Mouse (Mus musculus): ENCODE data around the gene Pramel1.
"Not testable (repeated sequence)": the region's sequence is repeated elsewhere in the genome, so short reads cannot be mapped to it uniquely, and the experiment has no call there.

Gene Pramel1

DNA sequence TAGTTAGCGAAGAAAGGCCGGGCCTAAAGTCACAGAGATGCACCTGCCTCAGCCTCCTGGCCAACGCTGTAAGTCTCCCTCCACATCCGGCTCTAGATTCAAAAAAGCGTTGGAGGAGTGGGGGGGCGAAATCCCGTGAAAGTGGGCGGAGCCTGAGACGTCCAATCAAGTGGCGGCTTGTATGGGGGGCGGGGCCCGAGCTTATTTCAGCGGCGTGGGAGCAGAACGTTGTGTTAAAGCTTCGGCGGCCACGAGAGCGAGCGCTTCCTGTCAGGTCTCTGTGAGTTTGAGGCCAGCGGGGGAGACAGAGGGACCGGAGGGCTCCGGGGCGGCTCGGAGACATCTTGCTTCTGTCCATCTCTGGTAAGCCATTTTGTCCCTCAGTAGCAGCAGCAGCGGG is at the start of gene Pramel1:
TSS of gene Pramel1 (plus strand) at position 248 of the 400 bp plus-strand sequence.
- no peak for DNase-seq (ENCODE audit: low read depth, low spot score)

DNA sequence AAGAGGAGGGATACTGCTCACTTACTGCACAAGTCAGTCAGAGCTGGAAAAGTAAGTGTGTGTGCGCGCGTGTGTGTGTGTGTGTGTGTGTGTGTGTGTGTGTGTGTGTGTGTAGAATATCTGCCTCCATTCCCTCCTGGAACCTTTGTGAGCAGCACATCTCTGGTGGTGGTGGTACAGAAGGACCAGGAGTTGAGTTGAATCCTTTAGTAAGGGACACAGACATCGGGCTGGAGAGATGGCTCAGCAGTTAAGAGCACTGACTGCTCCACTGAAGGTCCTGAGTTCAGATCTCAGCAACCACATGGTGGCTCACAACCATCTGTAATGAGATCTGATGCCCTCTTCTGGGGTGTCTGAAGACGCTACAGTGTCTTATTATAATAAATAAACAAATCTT is 48.7 kb upstream of the Pramel1 start:
- not testable (repeated sequence) for DNase-seq (ENCODE audit: low read depth, low spot score)

DNA sequence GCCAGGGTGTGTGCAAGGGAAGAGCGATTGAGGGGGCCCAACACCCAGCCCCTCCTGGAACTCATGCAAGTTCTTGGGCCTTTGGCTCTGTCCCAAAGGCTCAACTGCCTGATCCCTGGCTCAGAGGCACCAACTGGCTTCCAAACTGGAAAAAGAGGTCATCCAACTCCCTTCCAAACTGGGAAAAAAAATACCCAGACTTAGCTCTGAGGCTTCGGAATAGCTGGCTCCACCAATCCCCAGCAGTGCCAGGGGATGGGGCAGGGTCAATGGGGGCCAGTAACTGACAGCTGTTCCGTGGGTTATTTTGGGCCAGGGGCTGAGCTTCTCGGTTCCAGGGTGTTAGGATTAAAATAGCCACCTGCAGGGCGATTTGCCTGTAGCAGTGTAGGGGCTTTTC is 45.5 kb upstream of the Pramel1 start:
- DNase-seq (ENCODE audit: low read depth, low spot score): no peak

GRCm38 (mm10) chr4:143349484-143349906 is 44.7 kb upstream of the Pramel1 start, which contains the start of gene Lrrc38:
Gene Lrrc38 (plus strand): TSS chr4:143349757.
- DNase-seq (ENCODE audit: low read depth, low spot score): no peak

GRCm38 (mm10) chr4:143350047-143351015 is 43.9 kb upstream of the Pramel1 start:
- DNase-seq (ENCODE audit: low read depth, low spot score): no peak

DNA sequence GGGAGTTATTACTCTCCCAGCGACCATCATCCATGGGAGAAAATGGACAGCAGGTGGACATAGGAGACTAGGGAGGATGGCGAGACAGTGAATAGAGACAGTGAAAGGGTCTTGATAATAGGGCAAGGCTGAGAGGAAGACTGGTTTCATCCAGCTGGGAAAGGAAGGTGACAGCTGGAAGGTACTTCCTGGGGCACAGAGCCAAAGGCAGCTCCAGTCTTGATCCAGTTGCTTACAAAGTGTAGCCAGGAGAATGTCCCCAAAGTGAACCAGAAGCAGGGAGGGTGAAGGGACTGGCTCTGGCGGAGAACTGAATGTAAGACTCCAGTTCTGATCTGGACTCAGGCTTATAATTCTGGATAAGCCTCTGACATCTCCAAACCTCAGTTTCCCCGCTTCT is 41.9 kb upstream of the Pramel1 start:
- DNase-seq (ENCODE audit: low read depth, low spot score): no peak

DNA sequence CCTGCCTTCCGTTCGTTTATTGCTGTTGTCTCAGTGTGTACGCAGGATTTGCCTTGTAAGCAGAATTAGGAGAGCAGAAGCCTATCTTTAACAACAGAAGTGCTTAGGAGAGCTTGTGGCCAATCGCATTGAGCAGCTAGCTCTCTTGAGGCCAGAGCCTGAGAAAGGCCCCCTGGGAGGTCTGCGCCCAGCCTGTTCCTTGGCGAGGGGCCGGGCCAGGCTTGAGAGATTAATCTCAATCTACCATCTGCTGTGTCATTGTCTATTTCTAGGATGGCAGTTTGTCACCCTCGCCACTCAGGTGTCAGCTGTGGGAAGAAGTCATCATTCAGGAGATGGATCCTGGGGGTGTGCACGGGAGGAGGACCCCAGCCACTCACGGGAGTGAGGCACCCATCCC is 32.7 kb upstream of the Pramel1 start:
- DNase-seq (ENCODE audit: low read depth, low spot score): no peak

GRCm38 (mm10) chr4:143366415-143367041 is 27.7 kb upstream of the Pramel1 start:
- DNase-seq (ENCODE audit: low read depth, low spot score): no peak

GRCm38 (mm10) chr4:143379480-143379879 is 14.7 kb upstream of the Pramel1 start:
- DNase-seq (ENCODE audit: low read depth, low spot score): no peak

DNA sequence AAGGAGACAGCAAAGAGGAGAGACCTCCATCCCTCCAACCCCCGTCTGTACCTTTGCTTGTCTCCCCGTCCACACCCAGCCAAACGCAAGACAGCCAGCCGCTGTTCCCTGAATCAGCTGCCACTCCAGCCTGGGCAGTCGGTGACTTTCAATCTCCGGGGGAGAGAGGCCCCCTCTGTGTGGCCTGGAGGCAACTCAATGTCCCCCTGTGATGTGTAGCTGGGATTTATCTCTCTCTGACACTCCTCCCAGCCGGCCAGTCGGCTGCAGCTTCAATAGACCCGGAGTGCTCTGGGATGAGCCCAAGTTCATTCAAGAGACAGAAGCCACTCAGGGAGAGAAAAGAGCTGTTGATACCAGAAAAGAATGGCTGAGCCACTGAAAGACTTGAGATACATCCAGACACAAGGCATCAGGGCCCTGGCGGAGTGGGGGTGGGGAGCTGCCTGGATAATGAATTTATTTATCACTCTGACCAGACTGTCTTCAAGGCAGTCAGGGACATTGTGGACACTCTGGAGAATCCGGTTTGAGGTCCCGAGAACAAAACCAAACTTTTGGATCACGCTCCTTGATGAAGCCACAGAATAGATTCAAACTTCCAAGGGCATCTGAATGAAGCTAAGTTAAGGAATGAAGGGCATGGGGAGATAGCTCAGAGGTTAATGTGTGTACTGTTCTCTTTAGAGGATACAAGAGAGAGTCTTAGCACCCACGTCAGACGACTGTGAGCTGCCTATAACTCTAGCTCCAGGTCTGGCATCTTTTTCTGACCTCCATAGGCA is 14.1 kb upstream of the Pramel1 start:
- DNase-seq (ENCODE audit: low read depth, low spot score): no peak

DNA sequence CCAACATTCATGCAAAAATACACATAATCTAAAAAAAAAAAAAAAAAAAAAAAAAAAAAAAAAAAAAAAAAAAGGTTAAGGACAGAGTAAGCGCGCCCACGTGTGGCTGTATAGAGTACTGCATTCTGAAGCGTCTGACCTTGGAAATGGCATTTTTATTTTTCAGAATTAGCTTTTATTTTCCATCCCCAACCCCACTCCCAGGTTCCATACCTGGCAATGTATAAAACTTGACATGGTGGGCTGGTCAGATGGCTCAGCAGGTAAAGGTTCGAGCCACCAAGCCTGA is 13.6 kb upstream of the Pramel1 start:
- no peak for DNase-seq (ENCODE audit: low read depth, low spot score)

GRCm38 (mm10) chr4:143382163-143382562 is 12.1 kb upstream of the Pramel1 start:
- no peak for DNase-seq (ENCODE audit: low read depth, low spot score)

GRCm38 (mm10) chr4:143383646-143384045 is 10.6 kb upstream of the Pramel1 start:
- no peak for DNase-seq (ENCODE audit: low read depth, low spot score)

DNA sequence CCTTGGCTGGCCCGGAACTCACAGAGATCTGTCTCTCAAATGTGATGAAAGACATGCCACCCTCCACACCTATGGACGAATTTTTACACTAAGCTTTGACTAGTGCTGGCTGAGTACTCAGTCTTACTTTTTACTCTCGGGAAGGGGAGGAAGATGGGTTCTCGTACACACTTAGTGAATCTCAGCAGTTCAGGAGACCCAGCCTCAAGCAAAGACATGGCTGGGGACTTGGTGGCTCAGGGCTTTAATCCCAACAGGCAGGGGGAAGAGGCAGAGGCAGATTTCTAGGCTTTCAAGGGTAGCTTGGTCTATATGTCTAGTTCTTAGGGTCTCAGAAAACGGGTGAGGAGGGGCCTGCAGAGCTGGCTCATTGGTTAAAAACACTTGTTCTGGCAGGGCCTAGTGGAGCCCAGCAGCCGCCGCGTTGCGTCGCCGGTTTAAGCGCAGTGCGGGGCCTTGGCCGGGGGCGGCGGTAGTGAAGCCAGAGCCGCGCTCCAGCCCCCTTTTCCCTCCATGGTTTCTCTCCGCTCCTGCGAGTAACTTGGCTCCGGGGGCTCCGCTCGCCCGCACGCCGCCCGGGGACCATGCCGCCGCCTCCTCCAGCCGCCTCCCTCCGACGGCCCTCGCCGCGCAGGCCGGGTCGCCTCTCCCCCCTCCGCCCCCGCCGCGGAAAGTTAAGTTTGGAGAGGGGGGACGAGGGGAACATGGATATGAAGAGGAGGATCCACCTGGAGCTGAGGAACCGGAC is 5.1 kb upstream of the Pramel1 start:
- DNase-seq (ENCODE audit: low read depth, low spot score): no peak

- DNase-seq (ENCODE audit: low read depth, low spot score): no peak
Observed at GRCm38 (mm10) chr4:143411566-143412218, 17.5 kb downstream of the Pramel1 start.

DNA sequence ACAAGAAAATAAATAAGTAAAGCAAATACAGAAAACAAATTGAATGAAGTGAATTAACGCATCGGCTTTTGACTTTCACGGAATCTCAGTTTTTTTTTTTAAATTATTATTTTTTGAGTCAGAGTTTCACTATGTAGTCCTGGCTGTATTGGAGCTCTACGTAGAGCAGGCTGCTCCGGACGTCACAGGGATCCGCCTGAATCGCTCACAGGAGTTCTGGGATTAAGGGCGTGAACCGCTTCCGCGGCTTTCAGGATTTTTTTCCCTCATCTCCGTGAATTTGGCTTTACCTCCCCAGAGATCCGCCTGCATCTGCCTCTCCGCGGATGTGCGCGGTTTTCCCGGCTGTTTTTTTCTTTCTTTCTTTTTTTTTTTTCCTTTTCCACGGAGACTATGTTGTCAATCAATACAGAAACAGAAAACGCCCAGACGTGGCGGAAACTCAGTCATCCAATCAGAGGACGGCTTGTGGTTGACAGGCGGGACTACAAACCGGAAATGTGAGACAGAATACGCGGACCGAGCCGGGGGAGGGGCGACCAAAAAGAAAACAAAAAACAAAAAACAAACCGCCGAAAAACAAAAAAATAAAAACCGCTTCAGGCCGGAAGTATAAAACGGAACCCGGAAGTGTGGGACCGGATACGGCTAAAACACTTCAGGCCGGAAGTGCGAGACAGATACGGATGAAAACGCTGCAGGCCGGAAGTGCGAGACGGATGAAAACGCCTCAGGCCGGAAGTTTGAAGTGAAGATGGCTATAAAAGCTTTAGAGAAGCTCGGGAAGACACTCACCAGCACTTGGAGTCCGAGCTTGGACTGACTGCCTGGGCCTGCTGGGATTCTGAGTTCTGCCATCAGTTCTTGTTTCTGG is 18.2 kb downstream of the Pramel1 start, which contains the start of gene Pramef8:
TSS of gene Pramef8 (plus strand) at position 208 of the 874 bp plus-strand sequence.
- peak; percentile 94 for DNase-seq (ENCODE audit: low read depth, low spot score)

GRCm38 (mm10) chr4:143413621-143414020 is 19.4 kb downstream of the Pramel1 start:
- DNase-seq (ENCODE audit: low read depth, low spot score): no peak

DNA sequence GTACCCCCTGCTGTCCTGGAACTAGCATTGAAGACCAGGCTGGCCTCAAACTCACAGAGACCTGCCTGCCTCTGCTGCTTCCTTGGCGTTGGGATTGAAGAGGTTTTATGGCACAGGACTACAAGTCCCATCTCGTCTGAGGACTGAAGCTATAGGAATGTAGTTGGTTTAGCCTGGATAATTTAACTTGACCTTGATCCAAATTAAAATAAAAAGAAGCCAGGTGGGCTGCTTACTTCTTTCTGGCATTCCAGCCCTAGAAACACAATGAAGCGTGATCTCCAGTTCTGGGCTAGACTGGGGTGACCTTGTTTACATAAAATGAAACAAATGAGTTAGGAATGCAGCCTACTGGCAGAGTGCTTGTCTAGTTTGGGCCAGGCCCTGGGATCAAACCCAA is 19.9 kb downstream of the Pramel1 start:
- DNase-seq (ENCODE audit: low read depth, low spot score): no peak

DNA sequence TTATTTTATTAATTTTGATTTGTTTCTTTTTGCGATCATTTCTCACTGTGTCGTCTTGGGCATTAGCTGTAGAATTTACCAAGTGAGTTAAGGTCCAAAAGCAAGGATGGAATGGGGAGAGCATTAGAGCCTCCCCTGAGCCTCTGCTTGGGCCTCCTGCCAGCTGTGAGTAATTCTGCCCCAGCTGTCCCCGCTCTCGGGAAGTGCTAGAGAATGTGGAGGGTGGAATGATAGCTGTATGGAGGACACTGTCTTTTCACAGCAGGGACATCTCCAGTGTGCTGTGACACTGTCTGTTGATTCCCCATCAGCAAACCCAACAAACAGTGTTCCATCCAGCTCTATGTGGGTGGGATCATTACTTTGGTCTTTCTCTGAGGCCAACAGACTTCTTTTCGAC is 32.5 kb downstream of the Pramel1 start:
- DNase-seq (ENCODE audit: low read depth, low spot score): not testable (repeated sequence)

All from telencephalon, adult 2 months (tissue).